Mouse (Mus musculus) cerebellum, adult 11 months (tissue): Measurements from ENCODE around the gene Atp5mpl.
A peak's percentile ranks its signal among the peaks of the same experiment; 100 is the strongest.
"Not testable (repeated sequence)": the region's sequence is repeated elsewhere in the genome, so short reads cannot be mapped to it uniquely, and the experiment has no call there.

Source experiments
- DNase-seq: peaks from one replicate; pipeline ENCODE4 v3.0.0; 2022

Atp5mpl gene

DNA sequence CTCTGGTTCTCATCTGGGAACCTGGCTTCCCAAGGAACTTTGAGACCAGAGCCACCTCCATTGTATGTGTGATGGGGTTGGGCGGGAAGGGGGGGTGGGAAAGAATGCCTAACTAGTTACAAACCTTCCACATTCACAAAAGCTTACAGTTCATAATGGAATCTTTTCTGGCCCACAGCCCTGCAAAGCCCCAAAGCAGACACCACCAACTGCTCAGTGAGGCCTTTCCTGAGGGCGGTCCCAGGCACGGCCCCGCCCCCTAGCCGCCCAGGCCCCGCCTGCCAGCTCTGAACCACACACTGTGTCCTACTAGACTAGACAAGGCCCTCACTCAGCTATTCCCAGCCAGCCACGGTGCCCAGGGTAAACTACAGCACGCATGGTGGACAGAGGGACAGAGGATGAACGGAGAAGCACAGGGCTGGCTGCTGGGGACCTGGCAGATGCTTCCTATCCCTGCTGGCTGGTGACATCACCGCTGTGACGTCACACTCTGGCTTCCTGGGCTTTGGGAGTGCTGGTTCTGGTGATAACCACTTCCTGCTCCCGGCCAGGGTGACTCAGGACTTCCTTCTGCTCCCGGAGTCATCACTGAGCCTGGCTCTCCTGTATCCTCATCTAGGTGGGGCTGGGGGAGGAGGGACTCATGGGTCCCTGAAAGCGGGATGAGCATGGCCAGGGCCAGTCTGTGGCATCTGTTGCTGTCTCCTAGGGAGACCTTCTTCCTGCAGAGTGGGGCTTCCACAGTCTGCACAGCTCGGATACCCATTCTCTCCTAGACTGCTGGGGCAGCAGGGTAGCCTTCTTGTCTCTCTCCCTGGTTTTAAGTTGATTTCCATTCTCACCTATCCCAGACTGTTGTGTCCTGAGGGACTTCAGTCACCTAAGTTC, 20.8 kb downstream of the Atp5mpl start:
- not testable (repeated sequence) for DNase-seq

GRCm38 (mm10) chr12:111945115-111945514, 21.7 kb downstream of the Atp5mpl start:
- DNase-seq, result no peak

DNA sequence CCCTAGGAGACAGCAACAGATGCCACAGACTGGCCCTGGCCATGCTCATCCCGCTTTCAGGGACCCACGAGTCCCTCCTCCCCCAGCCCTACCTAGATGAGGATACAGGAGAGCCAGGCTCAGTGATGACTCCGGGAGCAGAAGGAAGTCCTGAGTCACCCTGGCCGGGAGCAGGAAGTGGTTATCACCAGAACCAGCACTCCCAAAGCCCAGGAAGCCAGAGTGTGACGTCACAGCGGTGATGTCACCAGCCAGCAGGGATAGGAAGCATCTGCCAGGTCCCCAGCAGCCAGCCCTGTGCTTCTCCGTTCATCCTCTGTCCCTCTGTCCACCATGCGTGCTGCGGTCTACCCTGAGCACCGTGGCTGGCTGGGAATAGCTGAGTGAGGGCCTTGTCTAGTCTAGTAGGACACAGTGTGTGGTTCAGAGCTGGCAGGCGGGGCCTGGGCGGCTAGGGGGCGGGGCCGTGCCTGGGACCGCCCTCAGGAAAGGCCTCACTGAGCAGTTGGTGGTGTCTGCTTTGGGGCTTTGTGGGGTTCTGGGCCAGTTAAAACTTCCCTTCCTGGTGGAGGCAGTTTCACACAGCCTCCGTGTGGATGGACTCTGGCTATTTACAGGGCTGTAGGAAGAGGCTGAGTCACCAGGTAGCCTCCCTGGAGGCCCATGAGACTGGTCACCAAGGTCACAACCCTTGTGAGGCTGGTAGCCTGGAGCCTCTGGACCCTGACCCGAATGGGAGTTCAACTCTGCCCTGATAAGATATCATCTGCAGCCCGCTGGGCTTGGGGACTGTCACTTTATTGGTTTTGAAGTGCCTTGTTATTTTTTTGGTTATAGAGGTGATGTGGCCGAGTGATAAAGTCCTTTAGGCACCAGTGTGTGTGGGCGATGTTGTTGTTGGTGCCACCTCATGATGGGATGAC, 22.5 kb downstream of the Atp5mpl start:
- not testable (repeated sequence) for DNase-seq

- no peak for DNase-seq
These were observed 23.2 kb downstream of the Atp5mpl start for GRCm38 (mm10) chr12:111943421-111944064.

DNA sequence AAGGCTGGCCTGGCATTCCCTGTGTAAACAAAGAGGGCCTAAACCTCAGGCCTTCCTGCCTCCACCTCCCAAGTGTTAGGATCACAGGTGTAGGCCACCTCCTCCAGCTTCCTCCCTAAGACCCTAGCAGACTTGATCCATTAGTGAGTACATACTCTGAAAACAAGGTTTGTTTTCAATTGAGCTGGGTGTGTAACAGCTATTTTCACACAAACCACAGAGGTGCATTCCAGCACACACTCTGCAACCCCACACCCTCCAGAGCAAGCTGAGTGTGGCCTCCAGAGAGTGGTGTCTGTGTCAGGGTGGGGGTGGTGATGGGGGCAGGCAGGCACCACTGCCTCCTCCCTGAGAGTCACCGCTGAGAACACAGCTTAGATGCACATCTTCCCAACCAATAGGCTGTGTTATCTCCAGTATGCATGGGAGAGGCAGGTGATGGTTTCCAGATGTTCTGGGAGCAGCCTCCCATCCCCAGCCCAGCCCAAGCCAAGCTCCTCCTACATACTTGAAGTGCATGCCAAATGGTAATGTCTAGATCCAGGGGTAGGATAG, 28.1 kb downstream of the Atp5mpl start:
- DNase-seq, result no peak

- no peak for DNase-seq
These were observed 29.8 kb downstream of the Atp5mpl start for GRCm38 (mm10) chr12:111936706-111937550.

DNA sequence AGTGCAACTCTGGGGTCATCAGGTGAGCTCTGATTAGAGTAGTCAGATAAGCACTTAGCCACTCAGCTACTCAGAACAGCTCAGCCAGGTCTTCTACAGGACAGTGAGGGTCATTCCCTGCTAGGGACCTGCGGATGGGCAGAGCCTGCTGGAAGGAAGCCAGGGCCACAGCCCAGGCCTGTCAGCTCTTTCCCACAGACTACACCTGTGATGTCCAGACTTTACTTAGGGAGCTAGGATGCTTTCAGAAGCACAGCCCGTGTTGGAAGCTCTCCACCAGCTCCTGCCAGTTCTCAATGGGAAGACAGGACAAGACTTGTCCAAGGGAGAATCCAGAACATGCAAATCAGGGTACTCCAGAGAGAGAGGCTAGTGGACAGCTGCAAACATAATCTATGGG, 32.8 kb downstream of the Atp5mpl start:
- no peak for DNase-seq

- no peak for DNase-seq
These were observed 33.6 kb downstream of the Atp5mpl start for GRCm38 (mm10) chr12:111933032-111933704.

- no peak for DNase-seq
These were observed 34.3 kb downstream of the Atp5mpl start for GRCm38 (mm10) chr12:111932513-111932912.

GRCm38 (mm10) chr12:111931411-111932025, 35.3 kb downstream of the Atp5mpl start:
- DNase-seq, result no peak

- DNase-seq, result no peak
These were observed 38.3 kb downstream of the Atp5mpl start for GRCm38 (mm10) chr12:111928411-111928966.

- no peak for DNase-seq
These were observed 39.4 kb downstream of the Atp5mpl start for GRCm38 (mm10) chr12:111927338-111927737.

DNA sequence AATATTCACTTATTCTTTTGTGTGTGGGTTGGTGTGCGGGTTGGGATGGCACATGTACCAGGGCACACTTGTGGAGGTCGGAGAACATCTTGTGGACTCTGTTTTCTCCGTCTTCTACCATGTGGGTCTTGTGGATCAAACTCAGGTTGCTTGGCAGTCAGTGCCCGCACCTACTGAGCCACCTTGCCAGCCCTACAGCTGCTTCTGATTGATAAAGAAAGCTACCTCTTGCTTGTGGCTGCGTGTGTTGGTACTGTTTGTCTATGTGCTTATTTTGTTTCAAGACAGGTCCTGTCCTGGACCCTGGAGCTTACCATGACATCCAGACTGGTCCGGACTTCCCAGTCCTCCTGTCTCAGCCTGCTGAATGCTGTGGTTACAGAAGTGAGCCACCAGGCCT, 43.7 kb downstream of the Atp5mpl start:
- no peak for DNase-seq

- peak; percentile 74 for DNase-seq
These were observed 46.7 kb downstream of the Atp5mpl start for GRCm38 (mm10) chr12:111920046-111920445.

- no peak for DNase-seq
These were observed 50.1 kb downstream of the Atp5mpl start for GRCm38 (mm10) chr12:111916514-111917217.

GRCm38 (mm10) chr12:111915781-111916180, 51.0 kb downstream of the Atp5mpl start:
- no peak for DNase-seq

- DNase-seq, result no peak
These were observed 52.7 kb downstream of the Atp5mpl start for GRCm38 (mm10) chr12:111914031-111914430.

GRCm38 (mm10) chr12:111912802-111913201, 54.0 kb downstream of the Atp5mpl start:
- DNase-seq, result no peak

GRCm38 (mm10) chr12:111911796-111912195, 55.0 kb downstream of the Atp5mpl start:
- DNase-seq, result no peak
